Mouse (Mus musculus) left cerebral cortex, adult 8-10 months (tissue): ENCODE measurements around the gene Gabrr2. TPM values are rescaled to one million over a fixed set of nuclear protein-coding genes. Genes with fewer than 3 reads are reported as not detected.
A peak's percentile ranks its signal among the peaks of the same experiment; 100 is the strongest.
"Not testable (repeated sequence)": the region's sequence is repeated elsewhere in the genome, so short reads cannot be mapped to it uniquely, and the experiment has no call there.

Source experiments
- DNase-seq, 2 experiments: peaks; one replicate each; pipeline ENCODE4 v3.0.0; 2022; ENCODE audit warnings: low spot score in 2 of 2
- total RNA-seq, 4 experiments: library from RNA; stranded (reverse); gene quantifications; 2 replicates each; pipeline ENCODE4 v1.2.4; 2022

Gabrr2 gene
- total RNA-seq, 4 experiments from 2014 or later, result 0.58 to 0.96 (median 0.83) TPM

DNA sequence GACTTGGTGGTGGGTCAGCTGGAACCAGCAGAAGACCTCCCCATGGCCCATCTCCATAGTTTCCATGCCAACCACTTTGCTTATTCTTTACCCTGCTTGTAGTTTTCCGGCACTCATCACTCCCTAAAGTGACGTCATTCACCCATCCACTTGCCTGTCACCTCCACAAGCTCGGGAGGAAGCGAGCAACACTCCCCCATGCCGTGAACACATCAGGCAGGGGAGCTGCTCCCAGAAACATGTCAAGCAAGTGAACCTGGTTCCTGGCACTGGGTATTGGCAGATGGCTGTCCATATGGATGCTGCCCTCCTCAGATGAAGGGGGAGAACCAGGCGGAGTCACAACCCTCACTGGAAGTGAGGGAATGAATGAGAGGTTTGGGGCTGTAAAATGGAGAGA is 6.1 kb downstream of the Gabrr2 start:
- DNase-seq, result peak in 1 of 2 experiments; percentile 47

- no peak for DNase-seq
Measured at GRCm38 (mm10) chr4:33070326-33070725, 7.5 kb downstream of the Gabrr2 start.

GRCm38 (mm10) chr4:33071337-33071736 is 8.5 kb downstream of the Gabrr2 start:
- no peak for DNase-seq

- DNase-seq, result no peak
Measured at GRCm38 (mm10) chr4:33072526-33073161, 9.8 kb downstream of the Gabrr2 start.

- no peak for DNase-seq
Measured at GRCm38 (mm10) chr4:33074406-33074805, 11.6 kb downstream of the Gabrr2 start.

GRCm38 (mm10) chr4:33074851-33075250 is 12.1 kb downstream of the Gabrr2 start:
- DNase-seq, result no peak

DNA sequence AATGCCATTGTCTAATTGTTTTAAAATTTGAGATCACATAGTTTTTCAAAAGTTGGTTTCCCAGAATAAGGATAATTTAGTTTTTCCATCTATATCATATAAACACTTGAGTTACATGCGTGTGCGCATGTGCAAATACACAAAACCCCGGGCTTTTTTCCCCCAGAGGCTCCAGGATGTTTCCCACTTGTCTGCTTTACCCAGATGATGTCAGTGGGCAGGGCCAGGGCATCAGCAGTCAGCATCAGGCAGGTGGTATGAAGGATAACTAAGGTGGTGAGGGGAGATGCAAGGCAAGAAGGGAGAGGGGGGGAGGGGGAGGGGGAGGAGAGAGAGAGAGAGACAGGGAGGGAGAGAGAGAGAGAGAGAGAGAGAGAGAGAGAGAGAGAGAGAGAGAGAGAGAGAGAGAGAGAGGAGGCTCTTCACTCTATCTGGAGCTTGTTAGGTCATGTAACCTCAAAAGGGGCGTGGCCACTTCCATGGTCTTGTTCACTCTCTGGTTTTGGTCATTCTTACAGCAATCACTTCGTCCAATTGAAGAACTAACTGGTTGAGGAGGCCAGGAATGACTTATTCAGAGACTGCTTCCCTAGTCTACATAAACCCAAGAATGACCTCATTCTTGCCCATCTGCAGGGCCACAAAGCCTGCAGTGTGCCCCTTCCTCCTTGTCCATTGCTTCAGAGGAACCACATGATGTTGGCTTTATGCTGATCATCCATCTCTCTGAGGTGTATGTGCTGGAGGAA is 13.2 kb downstream of the Gabrr2 start:
- no peak for DNase-seq

DNA sequence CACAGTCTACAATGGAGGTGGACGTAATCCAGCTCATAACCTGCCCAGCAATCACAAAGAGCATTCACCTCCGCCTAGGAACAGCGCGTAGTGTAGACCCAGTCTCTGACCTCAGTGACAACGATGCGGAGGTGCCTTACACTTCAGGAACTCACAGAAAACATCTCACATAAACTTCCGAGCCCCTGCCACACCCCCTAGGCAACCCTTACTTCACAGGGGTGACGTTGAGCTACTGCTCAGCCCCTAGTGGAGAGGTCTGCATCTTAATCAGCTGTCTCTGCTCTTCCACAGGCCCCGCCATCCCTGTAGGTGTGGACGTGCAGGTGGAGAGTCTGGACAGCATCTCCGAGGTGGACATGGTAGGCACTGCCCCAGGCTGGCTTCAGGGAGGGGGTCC is 14.4 kb downstream of the Gabrr2 start:
- no peak for DNase-seq

DNA sequence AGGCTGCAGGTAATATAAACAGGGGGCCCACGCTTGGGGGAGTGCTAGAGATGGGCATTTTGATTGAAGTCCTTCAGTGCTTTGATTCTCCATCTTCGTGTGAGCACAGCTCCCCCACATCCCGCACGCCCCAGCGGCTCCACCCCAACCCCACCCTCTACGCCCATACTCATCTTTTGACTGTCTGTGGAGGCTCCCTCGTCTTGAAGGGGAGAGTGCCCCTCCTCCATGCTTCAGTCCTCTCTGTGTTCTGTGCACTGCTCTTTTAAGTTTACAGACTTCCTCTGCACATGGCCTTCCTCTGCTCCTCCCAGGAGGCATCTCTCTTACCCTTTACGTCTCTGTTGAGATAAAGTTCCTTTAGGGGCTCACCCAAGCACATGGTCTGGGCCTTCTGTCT is 14.9 kb downstream of the Gabrr2 start:
- no peak for DNase-seq

DNA sequence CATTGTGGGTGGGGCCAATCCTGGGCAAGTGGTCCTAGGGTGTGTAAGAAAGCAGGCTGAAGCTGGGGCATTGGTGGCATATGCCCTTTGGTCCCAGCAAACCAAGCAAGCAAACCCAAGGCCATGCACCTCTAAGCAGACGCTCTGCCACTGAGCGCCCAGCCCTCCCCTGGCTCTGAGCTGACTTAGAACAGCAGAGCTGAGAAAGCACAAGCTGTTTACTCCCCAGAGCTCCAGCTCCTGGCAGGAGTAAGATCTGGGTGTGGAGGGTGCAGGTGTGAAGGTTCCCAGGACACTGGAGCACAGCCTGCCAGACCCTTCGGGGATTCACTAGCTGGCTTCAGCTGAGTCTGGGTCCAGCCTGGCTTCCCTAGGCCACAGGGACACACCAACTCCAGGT is 15.7 kb downstream of the Gabrr2 start:
- no peak for DNase-seq

- DNase-seq, result no peak
Measured at GRCm38 (mm10) chr4:33099118-33099694, 36.4 kb downstream of the Gabrr2 start.

DNA sequence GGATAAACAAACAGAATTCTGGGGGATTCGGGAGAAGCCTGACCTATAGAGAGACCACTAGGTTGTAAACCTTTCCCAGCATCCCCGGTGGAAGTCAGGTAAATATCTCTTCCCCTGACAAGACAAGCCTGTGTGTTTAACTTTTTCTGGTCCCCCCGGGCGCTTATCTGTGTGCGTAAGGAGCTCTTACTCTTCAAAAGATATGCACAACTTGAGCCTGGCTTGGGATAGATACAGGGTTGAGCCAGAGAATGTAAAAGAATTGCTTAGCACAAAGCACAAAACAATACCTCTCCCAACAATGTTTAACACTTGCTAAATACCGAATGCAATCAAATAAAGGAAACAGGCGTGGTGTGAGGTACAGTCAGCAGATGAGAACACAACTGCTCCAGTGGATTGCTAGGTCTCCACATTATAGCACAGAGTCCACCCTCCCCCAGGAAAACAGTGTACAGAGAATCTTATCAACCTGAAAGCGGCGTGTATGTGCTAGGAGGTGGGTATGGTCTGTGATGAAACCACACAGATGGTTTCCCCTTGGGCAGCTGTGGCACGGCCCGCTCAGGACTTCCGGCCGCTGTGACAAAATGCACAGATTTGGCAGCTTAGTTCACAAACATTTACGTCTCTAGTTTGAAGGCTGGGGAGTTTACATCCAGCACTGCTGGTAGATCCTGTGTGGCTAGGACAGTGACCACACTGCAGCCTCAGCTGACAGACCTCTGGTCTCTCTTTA is 47.1 kb downstream of the Gabrr2 start:
- no peak for DNase-seq

GRCm38 (mm10) chr4:33110845-33111244 is 48.0 kb downstream of the Gabrr2 start:
- DNase-seq, result no peak

DNA sequence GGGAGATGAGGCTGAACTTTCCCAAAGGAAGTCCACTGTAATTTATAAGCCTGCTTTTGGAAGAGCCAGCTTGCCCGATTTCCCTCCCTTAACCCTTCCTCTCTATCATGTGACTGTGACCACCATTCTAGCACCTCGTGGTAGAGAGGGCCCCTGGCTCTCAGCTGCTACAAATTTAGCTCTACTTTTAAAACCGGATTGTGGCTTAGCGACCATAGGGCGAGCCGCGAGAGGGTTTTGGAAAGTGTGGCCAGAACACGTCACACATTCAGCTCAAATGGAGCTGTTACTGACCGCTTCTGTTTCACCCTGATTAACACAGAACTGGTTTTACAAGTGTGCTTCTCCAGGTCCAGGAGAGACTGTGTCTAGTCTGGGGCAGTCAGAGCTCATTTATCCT is 48.6 kb downstream of the Gabrr2 start:
- DNase-seq, result no peak

- DNase-seq, result not testable (repeated sequence)
Measured at GRCm38 (mm10) chr4:33112866-33113265, 50.1 kb downstream of the Gabrr2 start.

- peak; percentile 46 to 49 for DNase-seq
Measured at GRCm38 (mm10) chr4:33119118-33119517, 56.3 kb downstream of the Gabrr2 start.

- peak in 1 of 2 experiments; percentile 11 for DNase-seq
Measured at GRCm38 (mm10) chr4:33124493-33124892, 61.7 kb downstream of the Gabrr2 start.

- no peak for DNase-seq
Measured at GRCm38 (mm10) chr4:33125409-33126084, 62.7 kb downstream of the Gabrr2 start.

GRCm38 (mm10) chr4:33132221-33132620 is 69.4 kb downstream of the Gabrr2 start, which contains the start of gene Gabrr1:
TSS of gene Gabrr1 (plus strand) at chr4:33132521.
- no peak for DNase-seq
